Mouse (Mus musculus) CD8-positive naive resting alpha-beta T cell, adult 2 months (primary cell): ENCODE data around the gene Mamdc4.
A peak's percentile ranks its signal among the peaks of the same experiment; 100 is the strongest.
"Not testable (repeated sequence)": the region's sequence is repeated elsewhere in the genome, so short reads cannot be mapped to it uniquely, and the experiment has no call there.

ENCODE experiments used
- DNase-seq, 2 experiments: peaks; one replicate each; pipeline ENCODE4 v3.0.0; 2022; ENCODE audit warnings: low read depth in 2 of 2, low spot score in 2 of 2

Mamdc4 gene

GRCm38 (mm10) chr2:25565741-25566140 lies 8.9 kb downstream of the Mamdc4 start:
- DNase-seq, result no peak

DNA sequence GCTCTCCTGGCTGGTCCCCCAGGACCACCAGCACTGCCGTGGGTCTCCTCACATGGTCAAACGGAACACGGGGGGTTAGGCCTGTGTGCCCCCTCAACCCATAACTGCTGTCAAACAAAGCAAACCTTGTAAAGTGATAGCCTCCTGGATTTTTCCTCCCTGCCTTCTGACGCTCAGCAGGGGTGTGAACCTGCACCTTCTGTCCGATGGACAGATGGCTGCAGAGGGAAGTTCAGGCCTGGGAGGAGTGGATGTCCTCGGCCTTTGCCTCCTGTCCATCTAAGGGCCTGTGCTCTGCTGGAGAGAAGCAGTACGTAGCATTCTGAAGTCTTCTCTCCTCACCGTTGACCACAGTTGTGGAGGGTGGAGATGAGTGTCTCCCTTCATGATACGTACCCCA lies 12.7 kb downstream of the Mamdc4 start:
- no peak for DNase-seq

DNA sequence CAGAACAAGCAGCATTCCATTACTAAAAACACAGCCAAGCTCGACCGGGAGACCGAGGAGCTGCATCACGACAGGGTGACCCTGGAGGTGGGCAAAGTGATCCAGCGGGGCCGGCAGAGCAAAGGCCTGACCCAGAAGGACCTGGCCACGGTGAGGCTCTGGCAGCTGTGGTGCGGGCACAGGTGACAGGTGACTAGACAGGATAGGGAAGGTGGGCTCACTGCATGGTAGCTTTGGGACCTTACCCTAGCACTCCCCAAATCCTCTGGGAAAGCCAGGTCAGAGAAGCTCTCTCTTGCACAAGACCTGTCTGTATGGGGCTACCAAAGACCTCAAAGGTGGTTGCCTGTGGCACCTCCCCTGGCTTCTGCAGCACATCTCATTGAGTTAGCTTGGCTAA lies 14.1 kb downstream of the Mamdc4 start:
- DNase-seq, result no peak

GRCm38 (mm10) chr2:25558774-25559173 lies 15.9 kb downstream of the Mamdc4 start:
- DNase-seq, result no peak

- no peak for DNase-seq
These were observed 16.7 kb downstream of the Mamdc4 start for GRCm38 (mm10) chr2:25557964-25558360.

DNA sequence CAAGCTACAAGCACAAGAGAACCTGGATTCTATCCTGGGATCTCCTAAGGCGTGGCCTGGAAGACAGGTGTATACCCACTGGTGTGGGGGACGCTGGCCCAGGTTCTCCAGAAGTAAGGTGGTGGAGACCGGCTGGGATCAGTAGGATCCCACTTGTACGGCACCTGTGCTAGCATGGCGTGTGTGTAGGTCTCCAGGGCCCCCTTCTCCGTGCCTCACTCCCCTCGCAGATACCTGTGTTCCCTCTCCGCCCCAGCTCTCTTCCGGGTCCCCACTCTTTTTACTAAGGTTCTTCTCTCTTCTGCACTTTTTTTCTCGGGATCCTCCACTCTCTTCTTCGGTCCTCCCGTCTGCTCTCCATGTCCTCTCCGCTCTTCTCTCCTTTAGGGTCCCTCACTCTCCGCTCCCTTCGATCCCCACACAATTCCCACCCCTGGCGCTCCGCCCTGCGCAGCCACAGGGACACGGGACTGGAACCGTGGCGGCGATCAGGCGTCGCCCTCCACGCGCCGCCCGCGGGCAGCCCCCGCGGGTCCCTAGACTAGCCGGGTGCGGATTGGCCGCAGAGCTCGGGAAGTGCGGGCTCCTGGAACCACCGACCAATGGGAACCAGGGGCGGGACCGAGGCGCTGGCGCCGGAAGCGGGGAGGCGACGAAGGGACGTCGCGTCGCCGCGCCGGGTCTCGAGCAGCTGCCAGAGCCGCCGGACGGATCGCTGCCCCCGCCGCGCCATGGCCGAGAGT lies 17.3 kb downstream of the Mamdc4 start, which contains the start of gene Edf1:
Edf1 (plus strand) TSS at position 627 of the 743 bp plus-strand sequence.
- peak; percentile 83 to 87 for DNase-seq

GRCm38 (mm10) chr2:25556296-25556695 lies 18.3 kb downstream of the Mamdc4 start:
- DNase-seq, result no peak

DNA sequence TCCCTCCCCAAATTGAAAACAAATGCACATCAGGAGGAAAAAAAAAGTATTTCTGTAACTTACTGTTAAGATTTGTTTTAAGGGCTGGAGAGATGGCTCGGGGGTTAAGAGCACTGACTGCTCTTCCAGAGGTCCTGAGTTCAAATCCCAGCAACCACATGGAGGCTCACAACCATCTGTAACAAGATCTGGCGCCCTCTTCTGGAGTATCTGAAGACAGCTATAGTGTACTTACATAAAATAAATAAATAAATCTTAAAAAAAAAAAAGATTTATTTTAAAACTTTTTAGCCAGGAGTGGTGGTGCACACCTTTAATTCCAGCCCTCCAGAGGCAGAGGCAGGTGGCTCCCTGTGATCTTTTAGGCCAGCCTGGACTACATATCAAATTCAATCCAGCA lies 19.2 kb downstream of the Mamdc4 start:
- not testable (repeated sequence) for DNase-seq

- not testable (repeated sequence) for DNase-seq
These were observed 21.4 kb downstream of the Mamdc4 start for GRCm38 (mm10) chr2:25553171-25553786.

GRCm38 (mm10) chr2:25551186-25551585 lies 23.5 kb downstream of the Mamdc4 start:
- DNase-seq, result no peak

DNA sequence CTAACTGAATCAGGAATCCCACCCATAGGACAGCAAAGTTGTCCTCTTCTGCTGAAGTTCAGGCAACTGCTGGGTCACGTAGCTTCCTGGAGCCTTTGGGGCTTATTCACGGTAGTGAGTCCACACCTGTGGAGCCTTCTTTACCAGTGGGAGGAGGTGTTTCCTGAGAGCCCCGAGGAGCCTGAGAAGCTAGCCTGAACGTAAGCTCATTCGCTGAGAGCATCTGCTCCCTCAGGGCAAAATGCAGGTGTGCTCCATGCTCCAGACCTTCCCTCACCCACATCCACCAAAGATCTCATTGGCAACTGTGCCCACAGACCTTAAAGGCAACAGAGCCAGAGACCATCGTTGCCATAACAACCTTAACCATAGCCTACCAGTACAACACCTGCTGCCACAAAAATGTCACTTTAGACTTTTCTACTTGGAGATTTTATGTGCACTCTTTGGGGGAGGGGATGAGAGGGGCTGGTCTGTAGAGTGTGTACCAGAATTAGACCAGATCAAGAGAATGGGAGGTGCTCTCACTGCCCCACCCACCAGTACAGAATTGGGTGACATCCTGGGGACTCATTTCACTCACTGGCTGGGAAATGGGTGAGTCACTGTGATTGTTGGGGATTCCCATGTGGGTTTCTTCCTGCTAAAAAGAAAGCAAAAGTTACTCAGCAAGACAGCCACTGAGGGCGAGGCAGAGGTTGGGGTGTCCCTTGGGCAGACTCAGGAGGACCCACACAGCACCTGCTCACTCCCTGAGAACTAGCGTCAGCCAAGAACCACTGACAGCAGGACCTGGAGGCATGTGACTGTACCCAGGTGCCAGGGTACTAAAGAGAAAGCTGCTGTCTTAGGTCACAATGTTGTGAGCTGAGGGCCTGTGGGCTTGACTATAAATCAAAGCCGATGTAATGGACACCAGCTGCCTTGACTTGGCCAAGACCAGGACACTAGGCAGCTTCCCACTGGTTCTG lies 25.3 kb downstream of the Mamdc4 start:
- peak; percentile 62 to 63 for DNase-seq

DNA sequence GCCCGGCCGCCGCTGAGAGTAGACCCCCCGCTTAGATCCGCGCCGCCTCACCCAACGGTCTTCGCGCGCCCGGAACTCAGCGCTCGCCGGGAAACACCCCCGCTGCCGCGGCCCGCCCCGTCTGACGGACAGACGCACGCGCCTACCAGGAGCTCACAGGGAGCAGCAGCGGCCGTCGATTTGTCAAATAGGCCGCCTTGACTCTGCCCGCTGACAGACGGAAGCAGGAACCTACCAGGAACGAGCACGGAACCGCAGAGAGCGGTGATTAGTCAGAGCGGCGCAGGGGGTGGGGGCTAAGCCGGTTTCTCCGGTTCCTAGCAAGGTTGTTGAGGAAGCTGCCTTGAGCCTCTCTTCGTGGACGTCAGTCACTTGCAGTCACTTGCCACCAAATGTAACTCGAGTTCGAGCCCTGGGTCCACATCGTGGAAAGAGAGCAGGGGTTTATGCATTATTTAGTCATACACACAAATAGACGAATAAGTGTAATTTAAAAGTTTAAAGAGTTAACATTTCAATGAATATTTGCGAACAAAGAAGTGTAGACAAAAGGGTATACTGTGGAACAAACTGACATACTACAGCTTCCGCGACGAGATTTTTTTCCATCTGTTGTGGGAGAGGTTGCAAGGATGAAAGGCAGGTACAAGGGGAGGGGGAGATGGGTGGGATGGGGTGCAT lies 27.7 kb downstream of the Mamdc4 start, which contains the start of gene Traf2:
Traf2 (minus strand) TSS at position 130 of the 681 bp plus-strand sequence.
- peak; percentile 96 to 98 for DNase-seq

- DNase-seq, result no peak
These were observed 28.4 kb downstream of the Mamdc4 start for GRCm38 (mm10) chr2:25545996-25546810.

DNA sequence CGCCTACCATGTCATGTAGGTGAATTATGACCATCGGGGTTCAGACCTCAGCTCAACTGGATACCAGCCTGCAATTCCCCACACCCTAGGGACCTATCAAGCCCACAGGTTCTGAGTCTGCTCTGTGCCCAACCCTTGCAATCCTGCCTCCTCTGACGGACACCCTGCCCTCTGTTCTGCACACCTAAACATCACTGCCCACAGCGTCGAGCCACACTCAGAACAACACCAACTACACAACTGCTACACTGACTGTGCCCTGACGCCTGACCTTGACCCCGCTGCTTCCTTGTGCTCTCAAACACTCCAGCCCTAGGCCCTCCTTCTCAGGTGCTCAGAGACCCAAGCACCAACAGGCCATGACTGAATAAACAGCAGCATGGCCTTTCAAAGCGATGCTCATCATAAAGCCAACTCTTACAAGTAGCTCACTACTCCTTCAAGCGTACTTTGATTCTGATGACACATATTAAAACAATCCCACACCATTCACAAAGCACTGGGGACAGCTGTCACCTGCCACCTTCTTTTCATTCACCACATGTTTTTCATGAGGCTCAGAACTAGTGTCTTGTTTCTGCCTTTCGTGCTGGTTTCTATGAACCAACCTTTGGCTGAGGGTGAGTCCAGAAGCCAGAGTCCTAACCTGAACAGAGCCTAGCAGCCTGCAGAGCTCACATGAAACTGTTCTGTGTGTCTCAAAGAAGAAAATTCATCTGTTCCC lies 32.8 kb downstream of the Mamdc4 start:
- no peak for DNase-seq

GRCm38 (mm10) chr2:25540541-25540948 lies 34.1 kb downstream of the Mamdc4 start:
- DNase-seq, result no peak

- no peak for DNase-seq
These were observed 38.1 kb downstream of the Mamdc4 start for GRCm38 (mm10) chr2:25536531-25536930.

- DNase-seq, result no peak
These were observed 39.8 kb downstream of the Mamdc4 start for GRCm38 (mm10) chr2:25534866-25535182.

- DNase-seq, result peak; percentile 41 to 48
These were observed 40.3 kb downstream of the Mamdc4 start for GRCm38 (mm10) chr2:25534178-25534865.

DNA sequence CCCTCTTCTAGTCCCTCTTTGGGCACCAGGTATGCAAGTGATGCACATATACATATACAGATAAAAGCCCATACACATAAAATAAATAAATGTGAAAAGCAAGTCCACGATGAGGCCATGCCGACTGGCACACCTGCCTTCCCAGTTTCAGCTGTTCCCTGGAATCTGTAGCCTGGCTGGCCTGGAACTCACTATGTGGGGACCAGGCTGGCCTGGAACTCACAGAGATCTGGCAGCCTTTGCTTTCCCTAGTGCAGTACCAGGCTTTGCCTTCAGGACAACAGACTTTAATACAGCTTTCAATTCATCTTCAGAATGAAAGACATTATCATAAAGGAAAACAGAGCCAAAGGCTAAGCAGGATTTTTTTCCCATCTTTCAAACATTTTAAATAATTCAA lies 40.9 kb downstream of the Mamdc4 start:
- DNase-seq, result no peak
